Mouse (Mus musculus) olfactory bulb, adult 2 months (tissue): ENCODE results near the gene Slc39a11.

ENCODE experiments used
- CTCF ChIP-seq: fragments of 200-500 bp; IDR thresholded peaks from 2 replicates; pipeline ENCODE4 v1.5.1; 2012; ENCODE audit warnings: low read depth, mild to moderate bottlenecking, low read length, moderate library complexity; ENCODE audit not compliant: insufficient read depth
- POLR2A ChIP-seq: fragments of 200-500 bp; IDR thresholded peaks from 2 replicates; pipeline ENCODE4 v1.6.1; 2012; ENCODE audit warnings: mild to moderate bottlenecking, low read depth, low read length, moderate library complexity; ENCODE audit not compliant: insufficient read depth

- TF ChIP-seq CTCF: no peak
- no peak for TF ChIP-seq POLR2A
These were observed 441.3 kb downstream of the Slc39a11 start for GRCm38 (mm10) chr11:113208521-113209072.
